Mouse (Mus musculus) forelimb bud, embryonic 11.5 days (tissue): ENCODE data around the gene Zfp637.
A peak's percentile ranks its signal among the peaks of the same experiment; 100 is the strongest.
"Not testable (repeated sequence)": the region's sequence is repeated elsewhere in the genome, so short reads cannot be mapped to it uniquely, and the experiment has no call there.

Experiments used
- DNase-seq: peaks from one replicate; pipeline ENCODE4 v3.0.0-alpha.2; 2012; ENCODE audit warnings: low read depth, low spot score

Gene Zfp637

DNA sequence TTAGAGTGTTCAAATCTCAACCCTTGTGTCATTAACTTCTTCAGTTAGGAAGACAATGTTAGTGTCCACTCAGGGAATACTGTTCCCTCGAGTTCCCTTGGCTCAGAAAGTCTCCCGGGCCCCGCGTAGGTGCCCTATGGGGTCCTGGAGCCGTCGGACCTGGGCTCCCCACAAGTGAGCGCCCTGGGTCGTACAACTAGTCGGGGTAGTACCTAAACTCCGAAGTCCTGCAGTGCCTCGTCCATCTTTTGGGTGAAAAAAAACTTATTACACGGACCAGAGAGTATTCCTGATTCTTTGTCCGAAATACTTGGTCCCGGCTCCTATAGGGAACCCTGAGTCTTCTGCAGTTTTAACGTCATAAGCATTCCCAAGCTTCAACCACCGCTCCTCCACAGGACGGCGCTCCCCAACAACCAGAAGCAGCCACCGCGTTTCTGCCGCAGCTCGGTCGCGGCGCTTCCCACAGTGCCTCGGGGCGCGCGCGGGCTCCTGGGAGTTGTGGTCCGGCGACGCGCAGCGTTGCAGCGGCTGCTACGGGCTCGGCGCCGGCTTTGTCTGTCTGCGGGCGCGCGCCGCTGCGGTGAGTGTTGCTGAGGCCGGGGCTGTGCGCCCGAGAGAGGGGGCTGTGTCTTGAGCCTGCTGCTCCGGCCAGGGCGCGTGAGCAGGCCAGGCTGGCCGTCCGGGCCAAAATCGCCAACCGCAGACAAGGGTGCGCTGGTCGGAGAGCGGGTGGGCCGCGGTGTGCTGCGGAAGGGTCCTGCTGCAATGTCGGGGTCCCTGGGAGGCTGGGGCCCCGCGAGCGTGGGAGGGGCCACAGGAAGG, at the start of gene Zfp637:
Zfp637 (plus strand) TSS at position 495 of the 825 bp plus-strand sequence.
- peak; percentile 91 for DNase-seq

GRCm38 (mm10) chr6:117795251-117795650, 45.7 kb upstream of the Zfp637 start:
- no peak for DNase-seq

DNA sequence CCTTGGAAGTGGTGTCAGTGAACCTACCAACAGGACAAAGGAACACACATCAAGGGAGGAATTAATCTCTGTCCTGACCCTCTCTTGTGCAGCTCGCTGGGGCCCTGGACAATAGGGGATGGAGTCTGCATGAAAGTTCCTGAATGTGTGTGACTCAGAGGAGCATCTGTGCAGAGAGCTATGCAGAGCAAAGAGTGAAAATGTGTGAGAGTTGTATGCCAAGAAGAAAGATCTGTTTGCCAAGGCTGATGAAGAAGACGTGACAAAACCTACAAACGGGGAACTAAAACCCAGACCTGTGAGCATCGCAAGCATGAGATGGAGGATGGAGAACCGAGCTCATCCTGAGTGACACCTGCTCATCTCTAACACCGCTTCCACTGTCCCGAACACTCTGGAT, 40.2 kb upstream of the Zfp637 start:
- DNase-seq = no peak

DNA sequence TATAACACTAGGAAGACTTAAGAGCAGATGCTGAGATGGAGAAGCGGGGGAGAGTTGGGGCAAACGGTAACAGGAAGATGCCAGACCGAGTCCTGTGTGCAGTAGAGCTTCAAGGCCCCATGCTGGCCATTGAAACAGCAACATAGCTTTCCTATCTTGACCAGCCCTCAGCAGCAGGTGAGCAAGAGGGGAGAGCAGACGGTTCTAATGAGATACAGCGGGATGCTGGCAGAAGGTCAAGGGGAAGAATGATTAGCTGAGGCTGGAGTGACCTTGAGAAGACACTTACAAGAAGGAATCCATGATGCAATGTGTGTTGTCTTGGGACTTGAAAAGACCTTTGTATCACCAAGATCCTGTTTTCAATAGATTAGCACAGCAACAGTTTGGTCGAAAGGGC, 39.2 kb upstream of the Zfp637 start:
- DNase-seq = no peak

DNA sequence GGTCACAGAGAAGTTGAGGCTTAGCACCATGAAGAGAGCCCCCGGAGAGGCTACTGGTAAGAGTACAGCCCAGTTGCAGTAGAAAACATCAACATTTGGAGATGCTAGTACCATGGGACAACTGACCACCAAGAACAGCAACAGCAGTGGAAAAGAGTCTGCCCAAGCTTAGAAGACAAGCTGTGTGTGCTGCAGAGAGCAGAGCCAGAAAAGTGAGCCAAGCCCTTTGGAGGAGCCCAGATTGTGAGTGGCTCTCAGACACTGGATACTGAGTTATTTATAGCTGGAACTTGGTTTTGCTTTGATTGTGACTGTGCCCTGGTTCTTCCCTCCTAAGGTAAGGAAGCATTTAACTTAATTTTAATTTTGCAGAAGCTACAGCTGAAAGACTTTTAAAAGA, 33.2 kb upstream of the Zfp637 start:
- DNase-seq = no peak

- DNase-seq = no peak
These were observed 31.2 kb upstream of the Zfp637 start for GRCm38 (mm10) chr6:117809816-117810215.

DNA sequence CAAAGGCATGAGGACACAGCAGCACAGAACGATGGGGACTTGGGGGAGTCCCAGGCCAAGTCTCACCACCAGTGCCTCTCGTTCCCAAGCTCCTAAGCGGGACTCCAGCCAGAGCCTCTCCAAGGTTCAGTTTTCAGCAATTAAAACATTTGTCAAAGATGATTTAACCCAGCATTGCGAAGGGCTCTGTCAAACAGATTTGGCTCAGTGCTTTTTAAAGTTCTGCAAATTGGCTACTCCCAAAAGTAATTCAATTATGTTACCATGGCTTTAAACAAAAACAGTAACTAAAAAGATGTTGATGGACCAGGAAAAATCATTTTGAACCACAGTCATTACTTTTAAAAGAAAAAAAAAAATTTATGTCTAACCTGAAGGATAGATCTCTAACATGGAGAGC, 30.3 kb upstream of the Zfp637 start:
- DNase-seq = no peak

GRCm38 (mm10) chr6:117811256-117811655, 29.7 kb upstream of the Zfp637 start:
- no peak for DNase-seq

DNA sequence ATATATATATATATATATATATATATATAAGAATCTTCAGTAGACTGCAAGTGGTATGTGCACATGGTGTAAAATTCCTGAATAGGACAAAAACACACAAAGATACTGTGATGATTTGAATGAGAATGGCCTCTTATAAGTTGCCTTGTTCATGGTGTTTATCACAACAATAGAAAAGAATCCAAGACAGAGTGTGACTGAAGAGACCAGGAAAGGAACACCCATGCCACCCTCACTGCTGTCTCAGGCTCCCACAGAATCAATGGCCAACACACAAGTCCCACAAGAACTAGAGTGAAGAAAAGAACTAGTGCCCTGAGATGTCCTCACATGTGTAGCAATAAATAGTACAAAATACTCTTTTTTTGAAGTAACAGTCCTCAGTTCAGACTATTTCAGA, 26.3 kb upstream of the Zfp637 start:
- DNase-seq = no peak

DNA sequence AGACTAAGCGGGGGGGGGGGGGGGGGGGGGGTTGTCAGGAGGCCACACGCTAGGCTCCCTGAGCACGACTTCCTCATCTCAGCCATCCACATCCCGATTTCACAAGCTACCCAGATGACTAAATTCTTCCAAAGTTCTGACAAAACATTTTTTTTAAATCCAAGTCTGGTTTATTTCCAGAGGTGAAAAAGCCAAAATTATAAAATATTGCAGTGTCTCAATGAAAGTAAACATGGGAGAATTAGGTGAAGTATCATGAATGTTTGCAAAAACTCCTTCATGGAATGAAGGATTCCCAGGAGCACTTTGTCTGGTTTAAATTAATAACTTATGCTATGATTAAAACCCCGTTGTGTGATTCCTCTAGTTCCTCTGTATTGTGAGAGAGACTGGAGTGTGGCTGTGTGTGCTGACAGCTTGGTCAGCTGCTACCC, 23.9 kb upstream of the Zfp637 start:
- DNase-seq = no peak

DNA sequence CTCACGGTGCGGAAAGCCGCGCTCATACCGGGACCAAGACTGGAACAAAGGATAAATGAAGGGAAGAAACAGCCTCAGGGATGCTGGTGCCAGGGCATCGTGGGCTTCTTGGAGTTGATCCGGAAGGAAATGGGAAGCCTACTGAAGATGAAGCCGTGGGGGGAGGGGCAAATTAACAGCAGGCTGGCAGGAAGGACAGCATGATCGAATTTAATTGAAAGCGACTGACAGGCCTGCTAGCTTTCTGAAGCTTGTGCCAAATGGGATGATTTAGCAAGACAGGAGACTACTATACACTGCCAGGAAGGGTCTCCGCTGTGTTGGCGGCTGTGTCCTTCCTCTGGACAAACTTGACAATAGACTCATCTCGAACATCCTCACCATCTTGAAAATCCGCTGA, 20.7 kb upstream of the Zfp637 start:
- no peak for DNase-seq

DNA sequence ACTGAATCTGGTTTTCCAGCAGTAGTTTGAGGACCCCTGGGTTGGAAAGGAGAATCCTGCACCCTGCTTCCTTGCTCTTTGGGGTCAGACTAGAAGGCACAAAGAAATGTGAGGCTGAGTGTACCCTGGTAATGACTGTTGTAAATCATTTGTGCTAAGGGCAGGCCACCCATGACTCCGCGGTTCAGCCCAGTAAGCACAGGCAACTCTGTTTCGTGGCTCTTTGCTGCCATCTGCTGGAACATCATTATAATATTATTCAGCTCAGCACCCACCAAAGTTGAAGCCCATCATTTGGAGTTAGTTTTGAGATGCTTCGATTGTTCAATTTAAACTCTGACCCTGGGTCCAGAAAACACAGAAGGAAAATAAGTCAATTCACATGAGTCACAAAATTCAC, 15.6 kb upstream of the Zfp637 start:
- DNase-seq = peak; percentile 86

GRCm38 (mm10) chr6:117828273-117828672, 12.7 kb upstream of the Zfp637 start:
- DNase-seq = peak; percentile 75

GRCm38 (mm10) chr6:117841511-117841955, 553 bp downstream of the Zfp637 start:
- peak; percentile 30 for DNase-seq

GRCm38 (mm10) chr6:117844597-117844996, 3.6 kb downstream of the Zfp637 start:
- no peak for DNase-seq

DNA sequence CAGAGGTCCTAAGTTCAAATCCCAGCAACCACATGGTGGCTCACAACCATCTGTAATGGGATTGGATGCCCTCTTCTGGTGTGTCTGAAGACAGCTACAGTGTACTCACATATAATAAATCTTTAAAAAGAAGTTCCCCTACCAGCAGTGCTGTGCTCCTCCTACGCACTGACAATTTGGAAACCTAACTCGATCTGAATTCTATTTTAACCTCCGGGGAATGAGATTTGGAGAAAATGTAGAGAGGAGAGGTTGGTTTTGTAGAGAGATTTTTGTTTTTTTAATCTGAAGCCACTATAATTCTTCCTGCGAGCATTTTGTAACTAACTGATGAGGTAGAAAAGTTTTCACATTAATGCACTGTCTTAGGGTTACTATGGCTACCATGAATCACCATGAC, 5.7 kb downstream of the Zfp637 start:
- not testable (repeated sequence) for DNase-seq

- DNase-seq = no peak
These were observed 6.8 kb downstream of the Zfp637 start for GRCm38 (mm10) chr6:117847772-117848171.

GRCm38 (mm10) chr6:117848577-117848976, 7.6 kb downstream of the Zfp637 start:
- DNase-seq = no peak

GRCm38 (mm10) chr6:117851747-117852146, 10.8 kb downstream of the Zfp637 start:
- no peak for DNase-seq

DNA sequence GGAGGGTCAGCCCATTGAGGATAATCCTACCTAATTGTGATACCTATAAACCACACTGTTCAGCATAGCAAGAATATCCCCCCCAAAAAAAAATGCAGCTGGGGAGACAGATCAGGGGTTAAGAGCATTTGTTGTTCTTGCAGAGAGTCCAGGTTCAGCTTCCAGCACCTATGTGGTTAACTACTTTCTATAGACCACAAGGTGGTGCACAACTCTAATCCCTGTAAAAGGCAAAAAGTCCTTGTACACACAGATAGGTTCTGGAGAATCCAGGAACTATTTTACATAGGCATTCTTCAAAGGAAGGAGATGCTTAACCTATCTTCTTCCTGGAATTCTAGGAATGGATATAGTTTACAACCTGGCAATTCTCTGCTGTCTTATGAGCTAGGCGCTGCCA, 17.0 kb downstream of the Zfp637 start:
- DNase-seq = no peak

DNA sequence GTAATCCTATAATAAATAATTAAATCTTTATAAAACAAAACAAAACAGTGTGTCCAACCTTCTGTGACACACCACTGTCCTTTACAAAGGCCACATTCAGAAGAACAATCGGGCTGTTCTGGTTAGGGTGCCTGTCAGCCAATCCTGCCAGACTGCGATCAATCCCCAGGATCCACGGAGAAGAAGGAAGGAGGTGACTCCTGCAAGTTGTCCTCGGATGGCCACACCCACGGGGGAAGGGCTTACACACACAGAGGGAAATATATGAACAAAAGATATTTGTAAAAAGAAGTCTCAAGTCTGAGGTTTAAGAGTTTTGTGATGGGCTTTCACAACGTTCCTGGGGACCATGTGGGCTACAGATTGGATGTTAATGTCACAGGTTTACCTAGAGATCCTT, 20.9 kb downstream of the Zfp637 start, which contains the start of gene Zfp239:
Zfp239 (plus strand) TSS at position 253 of the 400 bp plus-strand sequence.
- DNase-seq = no peak

DNA sequence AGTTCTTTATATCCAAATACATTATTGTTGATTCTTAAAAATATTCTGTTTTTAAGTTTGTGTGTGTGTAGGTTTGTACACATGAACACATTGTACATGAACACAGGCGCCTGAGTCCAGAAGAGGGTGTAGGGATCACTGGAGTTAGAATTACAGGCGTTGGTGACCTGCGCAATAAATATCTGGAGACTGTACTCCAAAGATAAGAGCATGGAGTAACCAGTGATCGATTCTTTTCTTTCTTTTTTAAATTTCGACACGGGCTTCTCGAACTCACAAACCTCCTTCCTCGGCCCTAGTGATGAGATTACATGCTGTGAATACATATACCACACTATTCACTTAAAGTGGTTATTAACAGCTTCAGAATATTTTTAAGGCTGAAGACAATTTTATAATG, 21.5 kb downstream of the Zfp637 start:
- no peak for DNase-seq

GRCm38 (mm10) chr6:117862899-117863620, 22.1 kb downstream of the Zfp637 start:
- DNase-seq = peak; percentile 67
